Mouse (Mus musculus) kidney, adult 2 months (tissue): Measurements from ENCODE around the gene Stx16.

Experiments
- CTCF ChIP-seq: fragments of 200-500 bp; conservative IDR thresholded peaks from 2 replicates; pipeline ENCODE4 v1.5.1; 2011; ENCODE audit warnings: low read depth, mild to moderate bottlenecking, control low read depth, low read length, moderate library complexity, mixed read lengths; ENCODE audit not compliant: insufficient read depth, insufficient read length
- POLR2A ChIP-seq: fragments of 200-500 bp; IDR thresholded peaks from one replicate; pipeline ENCODE4 v1.6.1; 2011; ENCODE audit warnings: low read depth, low read length, control low read depth

DNA sequence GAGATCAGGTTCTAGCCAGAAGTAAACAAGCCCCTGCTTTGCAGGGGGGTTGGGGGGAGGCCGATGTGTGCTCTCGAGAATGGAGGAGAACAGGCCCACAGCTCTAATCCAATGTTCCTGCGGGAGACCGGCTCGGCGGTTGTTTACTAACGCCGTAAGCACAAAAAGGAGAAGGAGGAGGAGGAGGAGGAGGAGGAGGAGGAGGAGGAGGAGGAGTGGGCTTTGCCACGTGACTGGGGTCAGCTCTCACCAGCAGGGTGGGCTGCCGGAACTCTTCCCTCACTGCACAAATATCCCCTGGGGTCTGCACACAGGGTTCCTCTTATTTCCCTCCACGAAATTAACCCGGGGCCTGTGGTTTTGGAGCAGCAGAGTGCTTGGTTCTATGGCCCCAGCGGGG, 1.5 kb upstream of the Stx16 start:
- TF ChIP-seq CTCF = no peak
- no peak for TF ChIP-seq POLR2A
